Mouse (Mus musculus): Measurements from ENCODE around the gene Krtap31-1. TPM values are rescaled to one million over a fixed set of nuclear protein-coding genes. Genes with fewer than 3 reads are reported as not detected.
"Not testable (repeated sequence)": the region's sequence is repeated elsewhere in the genome, so short reads cannot be mapped to it uniquely, and the experiment has no call there.

Gene Krtap31-1
- not detected in 2 replicates for total RNA-seq (2017)

GRCm38 (mm10) chr11:99907620-99908019 is at the start of gene Krtap31-1:
Krtap31-1 (plus strand) TSS chr11:99907920.
- no peak for ATAC-seq (replicated peaks in 1 of 2; ENCODE audit: insufficient read depth in 1 of 2, low FRiP score in 2 of 2, low TSS enrichment in 1 of 2, low read depth in 1 of 2, poor library complexity in 2 of 2, severe bottlenecking in 2 of 2)

GRCm38 (mm10) chr11:99858761-99859160 is 49.0 kb upstream of the Krtap31-1 start:
- ATAC-seq (replicated peaks in 1 of 2; ENCODE audit: insufficient read depth in 1 of 2, low FRiP score in 2 of 2, low TSS enrichment in 1 of 2, low read depth in 1 of 2, poor library complexity in 2 of 2, severe bottlenecking in 2 of 2), result no peak

- not testable (repeated sequence) for ATAC-seq (replicated peaks in 1 of 2; ENCODE audit: insufficient read depth in 1 of 2, low FRiP score in 2 of 2, low TSS enrichment in 1 of 2, low read depth in 1 of 2, poor library complexity in 2 of 2, severe bottlenecking in 2 of 2)
Measured at GRCm38 (mm10) chr11:99864176-99864575, 43.5 kb upstream of the Krtap31-1 start, which contains the start of gene Gm11559. Gm11559 (plus strand) TSS chr11:99864476.

- not testable (repeated sequence) for ATAC-seq (replicated peaks in 1 of 2; ENCODE audit: insufficient read depth in 1 of 2, low FRiP score in 2 of 2, low TSS enrichment in 1 of 2, low read depth in 1 of 2, poor library complexity in 2 of 2, severe bottlenecking in 2 of 2)
Measured at GRCm38 (mm10) chr11:99873089-99873488, 34.6 kb upstream of the Krtap31-1 start, which contains the start of gene Krtap9-1. Krtap9-1 (plus strand) TSS chr11:99873389.

GRCm38 (mm10) chr11:99878887-99879286 is 28.8 kb upstream of the Krtap31-1 start, which contains the start of gene Gm11567:
Gm11567 (plus strand) TSS chr11:99879187.
- not testable (repeated sequence) for ATAC-seq (replicated peaks in 1 of 2; ENCODE audit: insufficient read depth in 1 of 2, low FRiP score in 2 of 2, low TSS enrichment in 1 of 2, low read depth in 1 of 2, poor library complexity in 2 of 2, severe bottlenecking in 2 of 2)

GRCm38 (mm10) chr11:99914451-99914850 is 6.7 kb downstream of the Krtap31-1 start, which contains the start of gene Gm11565:
Gm11565 (plus strand) TSS chr11:99914751.
- no peak for ATAC-seq (replicated peaks in 1 of 2; ENCODE audit: insufficient read depth in 1 of 2, low FRiP score in 2 of 2, low TSS enrichment in 1 of 2, low read depth in 1 of 2, poor library complexity in 2 of 2, severe bottlenecking in 2 of 2)

GRCm38 (mm10) chr11:99935991-99936390 is 28.3 kb downstream of the Krtap31-1 start, which contains the start of gene Krtap31-2:
Krtap31-2 (plus strand) TSS chr11:99936291.
- no peak for ATAC-seq (replicated peaks in 1 of 2; ENCODE audit: insufficient read depth in 1 of 2, low FRiP score in 2 of 2, low TSS enrichment in 1 of 2, low read depth in 1 of 2, poor library complexity in 2 of 2, severe bottlenecking in 2 of 2)

- no peak for ATAC-seq (replicated peaks in 1 of 2; ENCODE audit: insufficient read depth in 1 of 2, low FRiP score in 2 of 2, low TSS enrichment in 1 of 2, low read depth in 1 of 2, poor library complexity in 2 of 2, severe bottlenecking in 2 of 2)
Measured at GRCm38 (mm10) chr11:99937751-99938264, 30.1 kb downstream of the Krtap31-1 start.

GRCm38 (mm10) chr11:99948175-99948574 is 40.5 kb downstream of the Krtap31-1 start, which contains the start of gene Krtap9-5:
Krtap9-5 (plus strand) TSS chr11:99948475.
- ATAC-seq (replicated peaks in 1 of 2; ENCODE audit: insufficient read depth in 1 of 2, low FRiP score in 2 of 2, low TSS enrichment in 1 of 2, low read depth in 1 of 2, poor library complexity in 2 of 2, severe bottlenecking in 2 of 2), result no peak

Other genes starting within 250 kb of the Krtap31-1 start
- not detected in 2 replicates for gene Gm11563, start 249.0 kb upstream of the Krtap31-1 start, total RNA-seq (2017)
- not detected in 2 replicates for gene Krtap4-6, start 242.0 kb upstream of the Krtap31-1 start, total RNA-seq (2017)
- gene Gm14190, start 217.2 kb upstream of the Krtap31-1 start, total RNA-seq (2017), result not detected in 2 replicates
- gene Gm14180, start 173.6 kb upstream of the Krtap31-1 start, total RNA-seq (2017), result not detected in 2 replicates
- gene Gm11595, start 135.0 kb upstream of the Krtap31-1 start, total RNA-seq (2017), result not detected in 2 replicates
- gene Krtap4-8, start 127.2 kb upstream of the Krtap31-1 start, total RNA-seq (2017), result not detected in 2 replicates
- not detected in 2 replicates for gene Krtap4-9, start 122.7 kb upstream of the Krtap31-1 start, total RNA-seq (2017)
- gene Gm11596, start 114.5 kb upstream of the Krtap31-1 start, total RNA-seq (2017), result not detected in 2 replicates
- gene Gm11569, start 109.0 kb upstream of the Krtap31-1 start, total RNA-seq (2017), result not detected in 2 replicates
- gene Gm11554, start 103.5 kb upstream of the Krtap31-1 start, total RNA-seq (2017), result not detected in 2 replicates
- gene Krtap4-13, start 98.0 kb upstream of the Krtap31-1 start, total RNA-seq (2017), result not detected in 2 replicates
- not detected in 2 replicates for gene Gm11564, start 92.3 kb upstream of the Krtap31-1 start, total RNA-seq (2017)
- gene 2300003K06Rik, start 69.9 kb upstream of the Krtap31-1 start, total RNA-seq (2017), result not detected in 2 replicates
- gene Krtap4-16, start 56.3 kb upstream of the Krtap31-1 start, total RNA-seq (2017), result not detected in 2 replicates
- not detected in 2 replicates for gene Gm11568, start 50.0 kb upstream of the Krtap31-1 start, total RNA-seq (2017)
- gene Gm11559, start 43.4 kb upstream of the Krtap31-1 start, total RNA-seq (2017), result not detected in 2 replicates
- gene Krtap9-1, start 34.5 kb upstream of the Krtap31-1 start, total RNA-seq (2017), result not detected in 2 replicates
- gene Gm11567, start 28.7 kb upstream of the Krtap31-1 start, total RNA-seq (2017), result not detected in 2 replicates
- not detected in 2 replicates for gene Gm11565, start 6.8 kb downstream of the Krtap31-1 start, total RNA-seq (2017)
- gene Krtap31-2, start 28.4 kb downstream of the Krtap31-1 start, total RNA-seq (2017), result not detected in 2 replicates
- not detected in 2 replicates for gene Krtap9-5, start 40.6 kb downstream of the Krtap31-1 start, total RNA-seq (2017)
- gene Krtap29-1, start 71.1 kb downstream of the Krtap31-1 start, total RNA-seq (2017), result not detected in 2 replicates
- gene Krtap16-1, start 78.7 kb downstream of the Krtap31-1 start, total RNA-seq (2017), result not detected in 2 replicates
- gene Krtap17-1, start 86.1 kb downstream of the Krtap31-1 start, total RNA-seq (2017), result not detected in 2 replicates
- gene Krt33a, start 108.3 kb downstream of the Krtap31-1 start, total RNA-seq (2017), result not detected in 2 replicates
- not detected in 2 replicates for gene Krt33b, start 121.9 kb downstream of the Krtap31-1 start, total RNA-seq (2017)
- not detected in 2 replicates for gene Krt34, start 133.6 kb downstream of the Krtap31-1 start, total RNA-seq (2017)
- not detected in 2 replicates for gene Krt31, start 142.6 kb downstream of the Krtap31-1 start, total RNA-seq (2017)
- gene Krt32, start 180.3 kb downstream of the Krtap31-1 start, total RNA-seq (2017), result not detected in 2 replicates
- gene Krt35, start 188.3 kb downstream of the Krtap31-1 start, total RNA-seq (2017), result not detected in 2 replicates
- gene Krt36, start 197.7 kb downstream of the Krtap31-1 start, total RNA-seq (2017), result not detected in 2 replicates
- gene Krt13, start 213.6 kb downstream of the Krtap31-1 start, total RNA-seq (2017), result not detected in 2 replicates
- gene Krt15, start 228.0 kb downstream of the Krtap31-1 start, total RNA-seq (2017), result not detected in 2 replicates
- gene Krt19, start 240.7 kb downstream of the Krtap31-1 start, total RNA-seq (2017), result not detected in 2 replicates